Mouse (Mus musculus) spleen, adult 2 months (tissue): ENCODE data around the gene Trp53rka. TPM values are rescaled to one million over a fixed set of nuclear protein-coding genes. Genes with fewer than 3 reads are reported as not detected.

ENCODE experiments used
- DNase-seq, 2 experiments: peaks; one replicate each; pipeline versions ENCODE4 v3.0.0 to v3.0.0-alpha.2; 2012 to 2021; ENCODE audit warnings: low spot score in 2 of 2, low read depth in 1 of 2
- H3K27ac ChIP-seq: fragments of 200-500 bp; 2 replicates; pipeline ENCODE4 v1.5.1; 2012; ENCODE audit warnings: low read length, inconsistent platforms; ENCODE audit not compliant: insufficient read depth
- H3K27me3 ChIP-seq: fragments of 200-500 bp; 2 replicates; pipeline ENCODE4 v1.6.1; 2012; ENCODE audit warnings: mild to moderate bottlenecking, moderate library complexity, low read length, inconsistent platforms; ENCODE audit not compliant: control insufficient read depth, insufficient read depth
- H3K36me3 ChIP-seq: fragments of 200-500 bp; 2 replicates; pipeline ENCODE4 v1.6.1; 2012; ENCODE audit warnings: mild to moderate bottlenecking, low read length, inconsistent platforms; ENCODE audit not compliant: control insufficient read depth, insufficient read depth
- H3K4me1 ChIP-seq: fragments of 200-500 bp; 2 replicates; pipeline ENCODE4 v1.6.1; 2011; ENCODE audit warnings: inconsistent platforms; ENCODE audit not compliant: control insufficient read depth, insufficient read depth, insufficient read length
- H3K4me3 ChIP-seq: fragments of 200-500 bp; 2 replicates; pipeline ENCODE4 v1.5.1; 2011; ENCODE audit warnings: mild to moderate bottlenecking, inconsistent platforms; ENCODE audit not compliant: insufficient read depth, insufficient read length; ENCODE audit errors: extremely low read depth
- CTCF ChIP-seq: fragments of 200-500 bp; IDR thresholded peaks from 2 replicates; pipeline ENCODE4 v1.5.1; 2011; ENCODE audit warnings: mild to moderate bottlenecking, inconsistent platforms; ENCODE audit not compliant: insufficient read depth, insufficient read length, insufficient replicate concordance; ENCODE audit errors: extremely low read depth
- POLR2A ChIP-seq: fragments of 200-500 bp; IDR thresholded peaks from 2 replicates; pipeline ENCODE4 v1.6.1; 2011; ENCODE audit warnings: low read depth, low read length, inconsistent platforms
- WGBS: fragments of 180-500 bp; shearing (Covaris S2); methylation state at CpG from one replicate; pipeline ENCODE4 v1.1.7; 2018; 5-methylcytosine and 5-hydroxymethylcytosine counted together
- polyA plus RNA-seq: library from polyadenylated mRNA; depleted of rRNA; stranded (reverse); fragments of >200 nt; gene quantifications from 2 replicates; pipeline ENCODE4 v1.2.3, GENCODE M21; 2012; rRNA removed

Gene Trp53rka
- polyA plus RNA-seq, 1 experiment: 15.6 TPM

- TF ChIP-seq POLR2A: no peak
- no peak for TF ChIP-seq CTCF
- H3K27me3 ChIP-seq: no peaks in the 10 kb centered on the region
- no peaks in the 10 kb centered on the region for H3K4me1 ChIP-seq
- H3K27ac ChIP-seq: no peak overlapping the region
- H3K36me3 ChIP-seq: no peaks in the 10 kb centered on the region
- 53% methylated on average over 3 of the region's 3 CpGs for whole genome bisulfite sequencing
- DNase-seq: no peak
- no peak overlapping the region for H3K4me3 ChIP-seq
Observed at GRCm38 (mm10) chr2:165444861-165445260, 48.3 kb downstream of the Trp53rka start.

- H3K27ac ChIP-seq: no peak overlapping the region
- H3K4me1 ChIP-seq: no peaks in the 10 kb centered on the region
- H3K36me3 ChIP-seq: no peaks in the 10 kb centered on the region
- TF ChIP-seq CTCF (no peak), POLR2A (no peak)
- H3K27me3 ChIP-seq: no peaks in the 10 kb centered on the region
- H3K4me3 ChIP-seq: no peak overlapping the region
- WGBS: 80% methylated on average over 10 of the region's 10 CpGs
- no peak for DNase-seq
Observed at GRCm38 (mm10) chr2:165442981-165443380, 50.1 kb downstream of the Trp53rka start.

GRCm38 (mm10) chr2:165441613-165442012, 51.5 kb downstream of the Trp53rka start:
- TF ChIP-seq POLR2A (no peak), CTCF (no peak)
- Histone ChIP-seq H3K27me3 (no peaks in the 10 kb centered on the region), H3K4me1 (no peaks in the 10 kb centered on the region), H3K4me3 (no peak overlapping the region), H3K27ac (no peak overlapping the region), H3K36me3 (no peaks in the 10 kb centered on the region)
- WGBS: 73% methylated on average over 4 of the region's 4 CpGs
- DNase-seq: no peak

Other genes starting within 250 kb of the Trp53rka start
- gene Slc35c2, start 205.5 kb downstream of the Trp53rka start, polyA plus RNA-seq: 77.7 and 99.2 TPM in 2 replicates
- 62.3 and 91.0 TPM in 2 replicates for gene Elmo2, start 166.8 kb downstream of the Trp53rka start, polyA plus RNA-seq
- gene Zfp663, start 124.6 kb downstream of the Trp53rka start, polyA plus RNA-seq: 0.13 TPM in 1 of 2 replicates, not detected in the other
- gene Zfp334, start 105.1 kb downstream of the Trp53rka start, polyA plus RNA-seq: 0.39 and 0.47 TPM in 2 replicates
- gene Ocstamp, start 92.9 kb downstream of the Trp53rka start, polyA plus RNA-seq: 1.6 and 1.7 TPM in 2 replicates
- gene Slc13a3, start 20.1 kb downstream of the Trp53rka start, polyA plus RNA-seq: 0.94 and 1.4 TPM in 2 replicates
- gene Slc2a10, start 10.5 kb upstream of the Trp53rka start, polyA plus RNA-seq: 0.83 and 1.3 TPM in 2 replicates
- gene Eya2, start 101.7 kb upstream of the Trp53rka start, polyA plus RNA-seq: 6.0 and 7.0 TPM in 2 replicates